Mouse (Mus musculus): Measurements from ENCODE around the gene Xrcc6. TPM values are rescaled to one million over a fixed set of nuclear protein-coding genes. Genes with fewer than 3 reads are reported as not detected.

Gene Xrcc6
- total RNA-seq, 2 experiments from 2014 or later: 25.0 to 26.5 TPM

DNA sequence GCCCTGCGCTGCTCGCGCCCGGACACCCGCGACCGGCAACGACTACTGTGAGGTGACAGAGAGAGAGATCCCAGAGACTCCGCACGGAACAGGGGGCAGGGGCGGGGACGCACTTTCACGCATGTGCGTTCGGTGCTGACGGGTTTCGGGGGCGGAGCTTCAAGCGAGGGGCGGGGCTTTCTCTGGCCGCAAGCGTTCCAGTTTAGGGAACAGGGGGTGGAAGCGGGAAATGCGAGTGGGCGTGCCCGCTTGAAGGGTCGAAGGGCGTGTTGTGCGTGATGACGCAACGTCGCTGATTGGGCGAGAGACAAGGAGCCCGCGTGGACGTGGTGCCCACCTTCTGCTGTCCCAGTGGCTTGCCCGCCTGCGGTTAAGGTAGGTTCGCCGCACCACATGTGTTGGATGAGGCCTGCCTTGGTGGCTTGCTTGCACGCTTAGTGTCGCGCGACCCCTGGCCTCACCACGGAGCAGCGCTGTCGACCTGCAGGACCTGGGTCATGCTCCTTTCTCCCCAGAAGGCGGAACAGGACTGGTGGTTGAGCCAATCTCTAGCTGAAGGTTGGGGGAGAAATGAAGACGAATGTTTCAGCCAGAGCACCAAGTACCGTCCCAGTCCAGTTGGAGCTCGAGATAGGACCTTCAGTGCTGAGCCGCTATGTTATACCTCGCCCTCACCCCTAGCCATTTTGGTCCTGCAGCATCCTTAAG, 28.6 kb downstream of the Xrcc6 start:
- peak; percentile 100 for DNase-seq
- intact Hi-C loops (cut with DNase I): loop anchor here (2.0 kb wide), 1 partner anchor 31 kb away; the partner anchor contains the start of gene Snu13

DNA sequence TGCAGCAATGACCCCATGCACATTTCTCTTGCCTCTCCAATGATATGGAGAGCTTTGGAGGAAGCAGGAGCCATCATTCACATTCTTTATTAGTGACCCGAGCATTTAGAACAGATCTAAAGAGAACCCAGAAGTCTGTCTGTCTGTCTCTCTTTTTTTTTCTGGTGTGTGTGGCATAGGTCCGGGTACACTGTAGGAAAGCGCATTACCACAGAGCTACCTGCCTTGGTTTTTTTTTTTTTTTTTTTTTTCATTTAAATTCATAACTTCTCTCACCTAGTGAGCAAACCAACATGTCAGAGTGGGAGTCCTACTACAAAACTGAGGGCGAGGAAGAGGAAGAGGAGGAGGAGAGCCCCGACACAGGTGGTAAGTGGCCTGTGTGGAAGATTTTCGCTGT, 29.2 kb downstream of the Xrcc6 start:
- no peak for DNase-seq
- intact Hi-C loops (cut with DNase I): loop anchor here (2.0 kb wide), 1 partner anchor 30 kb away; the partner anchor contains the start of gene Snu13

DNA sequence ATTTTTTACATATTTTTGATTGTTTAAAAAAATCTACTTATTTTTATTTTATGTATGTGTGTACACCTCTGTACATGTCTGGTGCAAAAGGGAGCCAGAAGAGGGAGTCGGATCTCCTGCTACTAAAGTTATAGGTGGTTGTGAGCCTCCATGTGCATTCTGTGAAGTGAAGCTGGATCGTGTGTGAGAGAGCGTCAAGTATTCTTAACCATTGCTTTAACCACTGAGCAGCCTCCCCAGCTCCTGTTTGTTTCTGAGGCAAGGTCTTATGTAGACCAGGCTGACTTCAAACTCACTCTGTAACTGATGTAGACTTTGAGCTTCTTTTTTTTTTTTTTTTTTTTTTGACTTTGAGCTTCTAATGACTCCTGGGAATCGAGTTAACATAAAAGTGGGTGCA, 29.8 kb downstream of the Xrcc6 start:
- DNase-seq: no peak
- intact Hi-C loops (cut with DNase I): loop anchor here (2.0 kb wide), 1 partner anchor 29 kb away; the partner anchor contains the start of gene Snu13

DNA sequence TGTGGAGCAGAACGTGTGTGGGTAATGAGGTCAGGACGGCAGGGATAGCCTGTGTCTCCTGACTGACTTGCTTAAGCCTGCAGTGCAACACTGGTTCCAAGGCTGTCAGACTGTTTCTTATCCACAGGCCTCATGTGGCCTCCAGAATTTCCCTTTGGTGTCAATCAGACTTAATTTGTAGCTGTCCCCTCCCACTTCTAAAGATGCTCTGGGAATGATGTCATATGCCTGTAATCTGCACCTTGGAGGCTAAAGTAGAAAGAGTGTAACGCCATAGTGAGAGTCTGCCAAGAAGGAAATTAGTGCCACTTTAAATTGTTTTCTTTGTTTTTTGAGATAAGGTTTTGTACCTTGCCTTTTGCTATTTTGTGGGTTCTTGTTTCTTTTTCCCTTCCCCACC, 31.7 kb downstream of the Xrcc6 start:
- no peak for DNase-seq
- intact Hi-C loops (cut with DNase I): no loop called here

DNA sequence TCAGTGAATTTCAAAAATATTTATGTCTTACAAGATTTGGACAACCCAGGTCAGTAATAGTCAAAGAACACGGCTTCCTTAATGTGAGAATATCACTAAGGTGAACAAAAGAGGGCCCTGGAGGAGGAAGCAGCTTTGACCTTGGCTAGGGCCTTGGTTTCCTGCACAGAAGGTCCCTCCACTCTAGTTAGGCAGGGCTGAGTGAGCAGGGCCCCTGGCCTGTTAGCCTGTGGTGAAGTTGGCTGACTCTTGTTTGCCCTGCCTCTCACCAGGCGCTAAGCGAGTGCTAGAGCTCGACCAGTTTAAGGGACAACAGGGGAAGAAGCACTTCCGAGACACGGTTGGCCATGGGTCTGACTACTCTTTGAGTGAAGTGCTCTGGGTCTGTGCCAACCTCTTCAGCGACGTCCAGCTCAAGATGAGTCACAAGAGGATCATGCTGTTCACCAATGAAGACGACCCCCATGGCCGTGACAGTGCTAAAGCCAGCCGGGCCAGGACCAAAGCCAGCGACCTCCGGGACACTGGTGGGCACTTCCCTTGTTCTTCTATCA, 35.0 kb downstream of the Xrcc6 start:
- intact Hi-C loops (cut with DNase I): no loop called here
- DNase-seq: no peak

DNA sequence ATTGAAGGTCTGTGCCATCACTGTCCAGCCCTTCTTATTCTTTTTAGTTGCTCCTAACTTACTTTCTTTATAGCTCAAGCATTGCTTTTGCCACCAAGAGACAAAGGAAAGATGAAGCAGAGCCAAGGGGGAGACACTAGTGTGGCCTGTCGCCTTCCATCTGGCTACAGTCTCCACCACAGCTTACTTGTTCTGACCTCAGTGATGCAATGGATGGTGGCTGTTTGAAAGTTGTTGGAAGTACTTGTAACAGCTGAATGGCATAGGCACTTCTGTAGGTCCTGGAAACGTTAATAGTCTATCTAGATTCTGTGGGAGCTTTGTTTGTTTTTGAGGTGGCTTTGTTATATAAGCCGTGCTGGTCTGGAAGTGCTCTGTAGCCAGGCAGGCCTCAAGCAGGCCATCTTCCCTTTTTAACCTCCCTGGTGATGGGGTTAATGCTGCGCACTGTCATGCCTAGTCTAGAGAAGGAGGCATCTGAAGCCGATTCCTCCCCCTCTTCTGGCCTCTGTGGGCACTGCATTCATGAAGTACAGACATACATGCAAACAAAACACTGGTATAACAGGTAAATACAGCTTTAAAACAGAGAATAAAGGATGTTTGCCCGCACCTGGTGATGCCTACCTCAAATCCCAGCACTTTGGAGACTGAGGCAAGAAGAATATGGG, 36.5 kb downstream of the Xrcc6 start:
- intact Hi-C loops (cut with DNase I): no loop called here
- DNase-seq: no peak

DNA sequence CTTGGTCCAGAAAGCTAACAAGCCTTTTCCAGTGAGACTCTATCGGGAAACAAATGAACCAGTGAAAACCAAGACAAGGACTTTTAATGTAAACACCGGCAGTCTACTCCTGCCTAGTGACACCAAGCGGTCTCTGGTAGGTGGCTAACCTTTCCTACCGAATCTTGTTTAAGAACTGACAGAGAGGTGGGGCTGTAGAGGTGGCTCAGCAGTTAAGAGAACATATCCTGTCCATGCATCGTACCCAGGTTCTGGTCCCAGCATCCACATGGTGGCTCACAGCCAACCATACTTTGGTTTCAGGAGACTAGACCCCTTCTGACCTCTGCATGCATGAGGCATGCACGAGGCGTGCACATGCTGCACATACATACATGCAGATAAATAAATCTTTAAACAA, 39.6 kb downstream of the Xrcc6 start:
- no peak for DNase-seq
- intact Hi-C loops (cut with DNase I): no loop called here

DNA sequence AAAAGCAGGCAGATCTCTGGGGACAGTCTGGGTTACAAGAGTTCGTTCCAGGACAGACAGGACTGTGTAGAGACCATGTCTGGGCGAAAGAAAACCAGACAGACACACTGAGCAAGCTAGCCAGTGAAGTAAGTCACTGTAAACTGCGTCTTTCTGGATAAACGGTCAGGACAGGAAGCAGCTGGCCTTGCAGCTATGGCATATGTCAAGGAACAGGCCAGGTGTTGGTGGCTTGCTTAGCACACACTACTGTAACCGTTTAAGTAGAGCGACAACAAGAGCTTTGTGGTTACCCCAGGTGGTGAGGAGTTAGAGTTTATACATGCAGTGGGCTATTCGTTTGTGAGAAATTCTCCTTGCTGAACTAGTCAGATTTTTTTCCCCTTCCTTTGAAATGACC, 40.1 kb downstream of the Xrcc6 start:
- intact Hi-C loops (cut with DNase I): no loop called here
- no peak for DNase-seq

DNA sequence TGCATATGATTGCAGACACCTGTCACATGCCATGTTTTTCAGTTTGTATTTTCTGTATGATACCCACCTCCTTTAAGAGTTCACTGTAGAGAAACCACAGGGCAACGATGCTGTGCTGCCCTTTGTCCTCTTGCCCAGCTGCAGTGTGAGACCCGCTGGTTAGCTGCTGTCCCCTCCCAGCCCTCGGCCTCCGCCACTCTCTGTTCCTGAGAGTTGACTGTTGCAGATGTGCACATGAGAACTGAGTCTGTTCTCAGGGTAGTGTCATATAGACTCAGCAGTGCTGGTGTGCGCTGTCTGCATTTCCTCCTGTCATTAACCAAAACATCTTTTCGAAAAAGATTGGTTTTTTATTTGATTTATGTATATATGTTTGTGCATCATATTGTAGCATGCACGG, 44.8 kb downstream of the Xrcc6 start:
- intact Hi-C loops (cut with DNase I): no loop called here
- no peak for DNase-seq

DNA sequence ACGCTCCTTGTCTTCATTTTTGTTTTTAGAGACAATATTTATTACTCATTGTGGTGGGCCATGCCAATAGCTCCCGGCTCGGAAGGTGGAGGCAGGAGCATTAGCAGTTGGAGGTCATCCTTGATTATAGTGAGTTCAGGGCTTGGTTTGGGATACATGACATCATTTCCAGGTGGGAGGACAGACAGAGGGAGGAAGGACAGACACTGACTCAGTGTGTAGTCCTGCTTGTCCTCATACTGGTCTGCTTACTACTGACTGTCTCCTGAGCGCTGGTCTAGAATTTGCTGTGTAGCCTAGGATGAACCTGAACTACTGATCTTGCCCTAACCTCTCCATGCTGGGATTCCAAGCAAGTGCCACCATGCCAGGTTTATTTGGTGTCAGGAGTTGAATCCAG, 46.1 kb downstream of the Xrcc6 start, which contains the start of gene Desi1:
Gene Desi1, minus strand, starts transcription at position 101 of the 400 bp plus-strand sequence.
- DNase-seq: no peak
- intact Hi-C loops (cut with DNase I): no loop called here

DNA sequence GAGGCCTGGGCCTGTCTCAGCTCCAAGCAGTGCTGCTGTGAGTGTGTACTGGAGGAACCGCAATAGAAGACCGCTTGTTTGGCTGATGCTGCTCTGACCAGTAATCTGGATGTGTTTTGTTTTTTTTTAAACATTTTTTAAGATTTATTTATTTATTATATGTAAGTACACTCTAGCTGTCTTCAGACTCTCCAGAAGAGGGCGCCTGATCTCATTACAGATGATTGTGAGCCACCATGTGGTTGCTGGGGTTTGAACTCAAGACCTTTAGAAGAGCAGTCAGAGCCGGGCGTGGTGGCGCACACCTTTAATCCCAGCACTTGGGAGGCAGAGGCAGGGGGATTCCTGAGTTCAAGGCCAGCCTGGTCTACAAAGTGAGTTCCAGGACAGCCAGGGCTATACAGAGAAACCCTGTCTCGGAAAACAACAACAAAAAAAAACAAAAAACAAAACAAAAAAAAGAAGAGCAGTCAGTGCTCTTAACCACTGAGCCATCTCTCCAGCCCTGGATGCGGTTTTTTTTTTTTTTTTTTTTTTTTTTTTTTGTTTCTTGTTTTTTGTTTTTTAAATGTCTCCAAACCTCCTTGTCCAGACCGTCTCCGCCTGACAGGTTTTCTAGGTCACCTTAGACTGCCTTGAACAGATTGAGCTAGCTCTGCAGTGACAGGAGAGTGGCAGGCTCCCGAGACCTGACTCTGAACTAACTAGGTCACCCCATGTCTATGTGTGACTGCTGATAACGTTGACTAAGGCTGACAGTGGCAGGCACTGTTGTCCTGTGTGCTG, 48.5 kb downstream of the Xrcc6 start:
- intact Hi-C loops (cut with DNase I): no loop called here
- no peak for DNase-seq

DNA sequence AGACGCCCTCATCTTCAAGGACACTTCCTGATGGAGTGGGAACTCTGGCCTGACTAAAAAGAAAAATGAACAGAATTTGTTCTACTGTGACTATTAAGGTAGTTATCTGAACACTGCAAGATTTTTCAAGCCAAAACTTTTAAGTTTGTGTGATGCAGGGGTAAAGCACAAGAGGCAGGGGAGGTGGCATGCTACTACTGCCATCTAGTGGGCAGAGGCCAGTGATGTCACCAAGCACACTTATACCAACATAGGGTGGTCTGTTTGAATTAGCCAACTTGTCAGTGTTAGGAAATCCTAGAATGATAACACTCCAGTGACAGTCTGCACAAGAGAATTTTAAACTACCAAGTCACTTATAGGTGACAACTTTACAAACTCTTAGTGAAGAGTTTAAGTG, 53.0 kb downstream of the Xrcc6 start:
- intact Hi-C loops (cut with DNase I): loop anchor here (1.0 kb wide), 1 partner anchor 80 kb away; the partner anchor contains the start of gene Pmm1
- peak; percentile 25 to 32 for DNase-seq

DNA sequence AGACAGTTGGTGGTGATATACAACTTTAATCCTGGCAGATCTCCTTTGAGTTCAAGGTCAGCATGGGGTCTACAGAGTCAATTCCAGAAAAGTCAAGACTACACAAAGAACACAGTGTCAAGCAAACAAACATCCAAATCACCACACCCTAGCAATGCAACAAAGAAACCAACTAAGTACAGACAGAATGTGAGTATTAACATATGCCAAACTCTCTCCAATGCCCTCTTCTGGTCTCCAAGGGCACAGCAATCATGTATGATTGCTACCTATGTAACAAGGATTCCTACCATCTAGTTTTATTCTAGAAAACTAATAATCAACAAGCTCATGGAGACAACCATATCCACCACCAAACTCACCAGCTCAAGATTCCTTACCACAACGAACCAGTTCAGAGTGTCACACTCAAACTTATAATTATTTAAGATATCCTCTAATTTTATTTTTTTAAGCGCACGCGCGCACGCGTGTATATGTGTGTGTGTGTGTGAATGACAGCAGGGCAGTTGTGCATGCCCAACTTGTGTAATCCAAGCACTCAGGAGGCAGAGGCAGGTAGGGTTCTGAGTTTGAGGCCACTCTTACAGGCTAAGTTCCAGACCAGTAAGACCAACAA, 56.6 kb downstream of the Xrcc6 start:
- intact Hi-C loops (cut with DNase I): no loop called here
- no peak for DNase-seq

DNA sequence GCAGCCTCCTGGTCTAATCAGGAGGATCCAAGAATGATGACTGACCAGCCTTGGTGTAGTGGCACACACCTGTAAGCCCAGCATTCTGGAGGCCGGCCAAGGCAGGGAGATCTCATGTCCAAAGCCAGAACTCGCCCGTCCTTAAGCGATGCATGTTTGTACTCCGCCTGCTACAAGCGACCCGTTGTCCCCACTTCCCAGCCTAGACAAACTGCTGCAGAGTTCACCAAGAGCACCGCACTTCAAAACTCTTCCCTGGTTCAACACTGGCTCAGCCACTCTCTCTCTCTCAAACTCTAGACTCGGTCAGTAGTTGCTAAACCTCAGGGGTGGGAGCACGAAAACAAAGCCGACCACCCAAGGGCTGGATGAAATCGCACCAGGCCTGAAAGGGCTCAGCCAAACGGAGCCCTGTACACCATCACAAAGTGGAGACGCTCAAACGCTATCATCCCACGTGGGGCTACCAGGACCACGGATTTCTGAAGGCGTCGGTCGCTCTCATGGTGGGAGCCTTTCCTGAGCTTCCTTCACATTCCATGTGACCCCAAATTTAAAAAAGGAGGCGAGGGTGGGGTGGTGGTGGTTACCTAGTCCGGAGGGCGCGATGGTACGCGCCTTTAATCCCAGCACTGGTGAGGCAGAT, 58.7 kb downstream of the Xrcc6 start:
- intact Hi-C loops (cut with DNase I): loop anchor here (2.0 to 5.0 kb wide), 2 partner anchors 30 to 81 kb away; partner anchors contain the start of gene Ccdc134
- no peak for DNase-seq

DNA sequence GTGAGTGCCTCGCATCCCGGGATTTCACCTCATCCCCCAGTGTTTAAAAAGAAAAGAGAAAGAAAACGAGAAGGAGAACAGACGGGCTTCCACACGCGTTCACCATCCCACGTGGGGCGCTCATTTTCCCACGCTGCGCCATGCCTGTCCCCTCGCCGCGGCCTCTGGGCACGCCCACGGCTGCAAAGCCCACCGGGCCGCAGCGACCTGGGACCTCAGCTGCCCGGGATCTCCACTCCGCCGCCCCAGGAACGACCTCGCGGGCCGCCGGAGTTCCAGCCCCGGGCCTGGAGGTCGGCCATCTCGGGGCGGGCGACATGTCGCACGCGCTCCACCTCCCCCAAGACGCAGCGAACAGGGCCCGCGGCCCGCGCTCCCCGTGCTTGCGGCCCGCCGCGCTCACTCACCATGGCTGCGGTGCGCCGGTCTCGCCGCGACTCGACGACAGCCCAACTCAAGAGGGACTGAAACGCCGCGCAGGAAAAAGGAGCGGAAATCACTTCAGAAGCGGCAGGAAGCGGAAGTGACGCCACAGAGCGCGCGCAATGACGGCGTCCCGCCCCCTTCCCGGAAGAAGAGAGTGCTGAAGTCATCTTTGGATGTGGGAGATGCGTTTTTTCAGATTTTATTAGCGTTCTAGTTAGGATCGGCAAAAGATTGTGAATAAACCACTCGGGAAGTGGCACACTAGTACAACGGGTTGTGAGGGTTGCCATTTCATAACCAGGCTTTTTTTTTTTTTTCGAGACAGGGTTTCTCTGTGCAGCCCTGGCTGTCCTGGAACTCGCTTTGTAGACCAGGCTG, 59.6 kb downstream of the Xrcc6 start, which contains the start of gene Snu13:
Gene Snu13, minus strand, starts transcription at position 519 of the 804 bp plus-strand sequence.
- intact Hi-C loops (cut with DNase I): loop anchor here (2.0 to 5.0 kb wide), 2 partner anchors 30 to 80 kb away; partner anchors contain the start of gene Ccdc134

DNA sequence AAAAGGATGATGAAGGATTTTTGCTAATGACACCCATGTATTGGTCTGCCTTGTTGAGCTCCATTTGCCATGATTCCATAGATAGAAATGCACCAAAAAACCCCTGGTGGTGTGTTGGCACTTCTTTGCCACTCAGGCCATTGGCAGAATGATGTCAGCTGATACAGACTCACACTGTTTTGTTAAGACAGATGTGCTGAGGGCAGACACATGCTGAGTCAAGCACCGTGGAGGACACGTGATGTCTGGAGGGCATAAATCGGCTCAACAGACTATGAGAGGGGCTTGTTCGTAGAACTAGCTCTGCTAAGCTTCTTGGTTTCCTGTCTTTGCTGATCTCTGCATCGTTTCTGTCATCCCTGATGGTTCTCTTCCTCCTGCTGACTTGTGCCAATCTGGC, 64.9 kb downstream of the Xrcc6 start:
- intact Hi-C loops (cut with DNase I): no loop called here
- no peak for DNase-seq

More for the DNA sequence above, 59.6 kb downstream of the Xrcc6 start, which contains the start of gene Snu13:
- DNase-seq: peak; percentile 91 to 95

DNA sequence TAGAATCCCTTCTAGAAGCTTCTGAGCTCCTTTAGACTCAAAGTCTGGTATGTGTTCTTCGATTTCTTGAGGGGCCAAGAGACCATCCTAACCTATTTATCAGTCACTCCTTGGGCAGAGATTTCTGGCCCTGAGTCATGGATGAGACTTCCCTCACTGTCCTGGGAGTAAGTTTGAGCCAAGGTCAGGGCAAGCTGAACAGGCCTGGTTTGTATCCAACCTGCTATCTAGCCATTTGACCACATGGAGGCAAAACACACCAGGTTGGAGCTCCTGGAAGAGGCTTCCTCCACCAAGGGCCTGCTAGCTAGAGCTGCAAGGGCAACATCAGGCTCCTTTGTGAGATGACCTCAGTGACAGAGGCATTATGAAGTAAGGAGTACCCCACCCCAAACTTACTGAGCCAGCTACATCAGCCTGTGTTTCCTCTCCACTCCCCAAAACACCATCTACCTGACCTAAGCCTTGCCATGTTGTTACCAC, 71.1 kb downstream of the Xrcc6 start, which contains the start of gene 4930407I10Rik:
Gene 4930407I10Rik, plus strand, starts transcription at position 433 of the 483 bp plus-strand sequence.
- no peak for DNase-seq
- intact Hi-C loops (cut with DNase I): no loop called here

DNA sequence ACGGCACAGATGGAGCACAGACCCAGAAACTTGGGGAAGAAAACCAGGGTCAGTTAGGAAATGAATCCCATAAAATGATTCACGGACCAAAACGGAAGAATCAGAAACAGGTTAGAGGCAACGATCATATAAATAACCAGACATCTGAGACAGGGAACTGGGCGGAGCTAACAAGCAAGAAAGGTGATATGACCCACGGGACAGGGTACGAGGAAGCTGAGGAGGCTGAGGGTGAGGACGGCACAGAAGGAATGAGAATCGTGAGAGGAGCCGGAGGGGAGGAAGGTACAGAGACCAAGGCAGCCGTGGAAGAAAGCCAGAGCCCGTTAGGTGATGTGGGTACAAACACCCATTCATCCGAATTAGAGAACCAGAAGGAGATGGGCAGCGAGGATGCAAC, 76.3 kb downstream of the Xrcc6 start:
- DNase-seq: no peak
- intact Hi-C loops (cut with DNase I): loop anchor here (2.0 kb wide), 1 partner anchor 43 kb away; no protein-coding TSS in a partner anchor

All from heart, postnatal 36 days (tissue).